Mouse (Mus musculus): ENCODE measurements around the gene Prpf3. TPM values are rescaled to one million over a fixed set of nuclear protein-coding genes. Genes with fewer than 3 reads are reported as not detected.
"Not testable (repeated sequence)": the region's sequence is repeated elsewhere in the genome, so short reads cannot be mapped to it uniquely, and the experiment has no call there.

Prpf3 gene
- polyA plus RNA-seq, 1 experiment from 2014 or later = 65.3 TPM

GRCm38 (mm10) chr3:95866071-95866470 is 10.4 kb upstream of the Prpf3 start:
- no peaks in the 10 kb centered on the region for H3K27me3 ChIP-seq (ENCODE audit: control insufficient read depth, insufficient read depth, low read length)
- H3K4me2 ChIP-seq = no peak overlapping the region
- no peaks in the 10 kb centered on the region; the same call in 1 of the 2 replicates for H3K9me3 ChIP-seq (ENCODE audit: control insufficient read depth, low read length)
- H3K27ac ChIP-seq (ENCODE audit: low read depth, low read length) = no peak overlapping the region
- H3K36me3 ChIP-seq (ENCODE audit: control insufficient read depth, insufficient read depth, low read length) = peaks cover 21% of the 10 kb centered on the region
- WGBS = 96% methylated on average over 5 of the region's 5 CpGs
- no peak overlapping the region for H3K4me3 ChIP-seq (ENCODE audit: low read depth, low read length)
- ATAC-seq (ENCODE audit: low FRiP score) (no peak), DNase-seq (ENCODE audit: low spot score, missing footprints) (no peak)
- peaks cover 5% of the 10 kb centered on the region; the same call in 1 of the 2 replicates for H3K4me1 ChIP-seq (ENCODE audit: control insufficient read depth, insufficient read depth, low read length)
- no peak overlapping the region for H3K9ac ChIP-seq (ENCODE audit: low read length)

- Histone ChIP-seq H3K9me3 (ENCODE audit: control insufficient read depth, low read length) (no peaks in the 10 kb centered on the region; the same call in 1 of the 2 replicates), H3K36me3 (ENCODE audit: control insufficient read depth, insufficient read depth, low read length) (peaks cover 21% of the 10 kb centered on the region), H3K27ac (ENCODE audit: low read depth, low read length) (no peak overlapping the region), H3K27me3 (ENCODE audit: control insufficient read depth, insufficient read depth, low read length) (no peaks in the 10 kb centered on the region), H3K9ac (ENCODE audit: low read length) (no peak overlapping the region), H3K4me1 (ENCODE audit: control insufficient read depth, insufficient read depth, low read length) (peaks cover under 1% of the 10 kb centered on the region; the same call in 1 of the 2 replicates), H3K4me3 (ENCODE audit: low read depth, low read length) (no peak overlapping the region), H3K4me2 (no peak overlapping the region)
- DNase-seq (ENCODE audit: low spot score, missing footprints) = no peak
- no peak for ATAC-seq (ENCODE audit: low FRiP score)
- WGBS = 92% methylated on average over 20 of the region's 20 CpGs
Measured at GRCm38 (mm10) chr3:95865571-95865970, 9.9 kb upstream of the Prpf3 start.

- ATAC-seq (ENCODE audit: low FRiP score) = no peak
- peaks cover 21% of the 10 kb centered on the region for H3K36me3 ChIP-seq (ENCODE audit: control insufficient read depth, insufficient read depth, low read length)
Measured at GRCm38 (mm10) chr3:95865050-95865449, 9.4 kb upstream of the Prpf3 start.

GRCm38 (mm10) chr3:95863578-95863977 is 7.9 kb upstream of the Prpf3 start:
- DNase-seq (ENCODE audit: low spot score, missing footprints) = no peak
- ATAC-seq (ENCODE audit: low FRiP score) = no peak
- Histone ChIP-seq H3K27ac (ENCODE audit: low read depth, low read length) (no peak overlapping the region), H3K9ac (ENCODE audit: low read length) (no peak overlapping the region), H3K4me1 (ENCODE audit: control insufficient read depth, insufficient read depth, low read length) (no peaks in the 10 kb centered on the region), H3K4me3 (ENCODE audit: low read depth, low read length) (no peak overlapping the region), H3K4me2 (no peak overlapping the region), H3K36me3 (ENCODE audit: control insufficient read depth, insufficient read depth, low read length) (peaks cover 13% of the 10 kb centered on the region), H3K27me3 (ENCODE audit: control insufficient read depth, insufficient read depth, low read length) (no peaks in the 10 kb centered on the region), H3K9me3 (ENCODE audit: control insufficient read depth, low read length) (no peaks in the 10 kb centered on the region; the same call in 1 of the 2 replicates)
- 79% methylated on average over 7 of the region's 7 CpGs for WGBS

More at GRCm38 (mm10) chr3:95865050-95865449, 9.4 kb upstream of the Prpf3 start:
- Histone ChIP-seq H3K4me2 (no peak overlapping the region), H3K9ac (ENCODE audit: low read length) (no peak overlapping the region), H3K27ac (ENCODE audit: low read depth, low read length) (no peak overlapping the region), H3K4me1 (ENCODE audit: control insufficient read depth, insufficient read depth, low read length) (no peaks in the 10 kb centered on the region), H3K4me3 (ENCODE audit: low read depth, low read length) (no peak overlapping the region), H3K27me3 (ENCODE audit: control insufficient read depth, insufficient read depth, low read length) (no peaks in the 10 kb centered on the region), H3K9me3 (ENCODE audit: control insufficient read depth, low read length) (no peaks in the 10 kb centered on the region; the same call in 1 of the 2 replicates)
- WGBS = 91% methylated on average over 5 of the region's 5 CpGs
- no peak for DNase-seq (ENCODE audit: low spot score, missing footprints)

DNA sequence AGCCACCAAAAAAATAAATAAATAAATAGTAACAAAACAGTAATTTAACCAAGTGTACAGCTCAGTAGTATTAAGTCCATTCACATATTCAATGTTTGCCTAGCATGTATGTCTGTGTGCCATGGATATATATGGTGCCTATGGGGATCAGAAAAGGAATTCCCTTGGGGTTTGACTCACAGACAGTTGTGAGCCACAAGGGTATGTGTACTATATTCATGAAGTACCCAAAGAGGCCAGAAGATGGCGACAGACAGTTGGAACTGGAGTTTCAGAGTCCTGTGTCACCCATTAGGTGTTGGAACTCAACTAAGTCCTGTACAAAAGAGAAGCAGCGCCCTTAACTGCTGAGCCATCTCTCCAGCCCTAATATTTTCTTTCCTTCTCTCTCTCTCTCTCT is 6.1 kb upstream of the Prpf3 start:
- H3K9ac ChIP-seq (ENCODE audit: low read length) = no peak overlapping the region
- 33% methylated on average over 2 of the region's 2 CpGs for WGBS
- 0 out of 2 replicates have a peak, but pooled peaks cover 7% of the 10 kb centered on the region for H3K36me3 ChIP-seq (ENCODE audit: control insufficient read depth, insufficient read depth, low read length)
- H3K27ac ChIP-seq (ENCODE audit: low read depth, low read length) = no peak overlapping the region
- no peak overlapping the region for H3K4me3 ChIP-seq (ENCODE audit: low read depth, low read length)
- H3K9me3 ChIP-seq (ENCODE audit: control insufficient read depth, low read length) = no peaks in the 10 kb centered on the region; the same call in 1 of the 2 replicates
- no peaks in the 10 kb centered on the region for H3K27me3 ChIP-seq (ENCODE audit: control insufficient read depth, insufficient read depth, low read length)
- H3K4me1 ChIP-seq (ENCODE audit: control insufficient read depth, insufficient read depth, low read length) = no peaks in the 10 kb centered on the region
- ATAC-seq (ENCODE audit: low FRiP score) (peak; percentile 65; the same call in 1 of the 2 replicates), DNase-seq (ENCODE audit: low spot score, missing footprints) (peak; percentile 95)
- no peak overlapping the region for H3K4me2 ChIP-seq

DNA sequence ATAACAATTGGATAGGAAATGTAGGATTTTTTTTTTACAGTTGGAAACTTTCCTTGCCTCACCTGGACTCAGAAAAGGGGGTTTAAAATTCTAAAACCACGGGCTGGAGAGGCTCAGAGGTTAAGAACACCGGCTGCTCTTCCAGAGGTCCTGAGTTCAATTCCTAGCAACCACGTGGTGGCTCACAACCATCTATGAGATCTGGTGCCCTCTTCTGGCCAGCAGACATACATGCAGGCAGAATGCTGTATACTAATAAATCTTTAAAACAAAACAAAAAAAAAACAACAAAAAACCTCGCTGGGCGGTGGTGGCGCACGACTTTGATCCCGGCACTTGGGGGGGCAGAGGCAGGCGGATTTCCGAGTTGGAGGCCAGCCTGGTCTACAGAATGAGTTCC is 5.5 kb upstream of the Prpf3 start:
- no peak for ATAC-seq (ENCODE audit: low FRiP score)
- Histone ChIP-seq H3K9me3 (ENCODE audit: control insufficient read depth, low read length) (no peaks in the 10 kb centered on the region; the same call in 1 of the 2 replicates), H3K4me2 (no peak overlapping the region), H3K4me1 (ENCODE audit: control insufficient read depth, insufficient read depth, low read length) (no peaks in the 10 kb centered on the region), H3K36me3 (ENCODE audit: control insufficient read depth, insufficient read depth, low read length) (0 out of 2 replicates have a peak, but pooled peaks cover 7% of the 10 kb centered on the region), H3K27ac (ENCODE audit: low read depth, low read length) (no peak overlapping the region), H3K4me3 (ENCODE audit: low read depth, low read length) (no peak overlapping the region), H3K9ac (ENCODE audit: low read length) (no peak overlapping the region), H3K27me3 (ENCODE audit: control insufficient read depth, insufficient read depth, low read length) (no peaks in the 10 kb centered on the region)
- DNase-seq (ENCODE audit: low spot score, missing footprints) = no peak
- WGBS = 74% methylated on average over 10 of the region's 10 CpGs

DNA sequence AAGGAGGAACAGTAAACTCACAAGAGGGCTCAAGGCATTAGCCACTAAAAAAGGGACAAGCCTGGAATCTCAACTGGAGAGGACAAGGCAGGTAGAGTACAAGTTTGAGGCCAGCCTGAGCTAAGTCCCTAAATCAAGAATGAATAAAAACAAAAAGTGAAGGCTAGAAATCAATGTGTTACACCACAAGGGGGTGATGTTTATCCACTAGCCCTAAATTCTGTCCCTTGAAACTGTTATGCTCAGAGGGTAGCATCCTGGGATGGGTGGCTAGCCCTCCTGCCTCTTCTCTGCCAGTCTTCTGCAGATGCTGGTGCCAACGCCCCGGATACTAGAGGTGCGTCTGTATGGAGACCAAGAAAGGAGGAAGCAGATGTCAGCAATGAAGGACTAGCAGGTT is 4.6 kb upstream of the Prpf3 start:
- Histone ChIP-seq H3K9me3 (ENCODE audit: control insufficient read depth, low read length) (no peaks in the 10 kb centered on the region; the same call in 1 of the 2 replicates), H3K9ac (ENCODE audit: low read length) (no peak overlapping the region), H3K27me3 (ENCODE audit: control insufficient read depth, insufficient read depth, low read length) (no peaks in the 10 kb centered on the region), H3K4me3 (ENCODE audit: low read depth, low read length) (no peak overlapping the region), H3K4me2 (no peak overlapping the region), H3K36me3 (ENCODE audit: control insufficient read depth, insufficient read depth, low read length) (0 out of 2 replicates have a peak, but pooled peaks cover 7% of the 10 kb centered on the region), H3K27ac (ENCODE audit: low read depth, low read length) (no peak overlapping the region), H3K4me1 (ENCODE audit: control insufficient read depth, insufficient read depth, low read length) (no peaks in the 10 kb centered on the region)
- DNase-seq (ENCODE audit: low spot score, missing footprints) (no peak), ATAC-seq (ENCODE audit: low FRiP score) (no peak)
- 88% methylated on average over 3 of the region's 3 CpGs for WGBS

DNA sequence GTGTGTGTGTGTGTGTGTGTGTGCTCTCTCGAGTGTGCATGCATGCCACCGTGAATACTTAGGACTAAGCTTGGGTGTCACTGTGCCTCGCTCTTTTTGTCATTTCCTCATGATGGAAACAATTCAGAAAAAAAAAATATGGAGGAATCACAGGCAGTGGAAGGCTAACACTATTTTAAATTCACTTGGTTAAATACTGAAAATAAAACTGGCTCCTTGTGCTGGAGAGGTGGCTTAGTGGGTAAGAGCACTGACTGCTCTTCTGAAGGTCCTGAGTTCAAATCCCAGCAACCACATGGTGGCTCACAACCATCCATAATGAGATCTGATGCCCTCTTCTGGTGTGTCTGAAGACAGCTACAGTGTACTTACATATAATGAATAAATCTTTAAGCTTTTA is 2.6 kb upstream of the Prpf3 start:
- H3K4me2 ChIP-seq; H3K9me3 ChIP-seq (ENCODE audit: control insufficient read depth, low read length); H3K4me3 ChIP-seq (ENCODE audit: low read depth, low read length); H3K27ac ChIP-seq (ENCODE audit: low read depth, low read length); DNase-seq (ENCODE audit: low spot score, missing footprints); H3K36me3 ChIP-seq (ENCODE audit: control insufficient read depth, insufficient read depth, low read length); H3K9ac ChIP-seq (ENCODE audit: low read length); ATAC-seq (ENCODE audit: low FRiP score); H3K27me3 ChIP-seq (ENCODE audit: control insufficient read depth, insufficient read depth, low read length); H3K4me1 ChIP-seq (ENCODE audit: control insufficient read depth, insufficient read depth, low read length): not testable (repeated sequence)
- WGBS = 93% methylated on average over 3 of the region's 3 CpGs

- 100% methylated on average over 1 of the region's 1 CpGs for WGBS
- not testable (repeated sequence) for H3K4me1 ChIP-seq (ENCODE audit: control insufficient read depth, insufficient read depth, low read length); H3K27ac ChIP-seq (ENCODE audit: low read depth, low read length); ATAC-seq (ENCODE audit: low FRiP score); H3K4me3 ChIP-seq (ENCODE audit: low read depth, low read length); DNase-seq (ENCODE audit: low spot score, missing footprints); H3K9ac ChIP-seq (ENCODE audit: low read length); H3K27me3 ChIP-seq (ENCODE audit: control insufficient read depth, insufficient read depth, low read length); H3K36me3 ChIP-seq (ENCODE audit: control insufficient read depth, insufficient read depth, low read length); H3K4me2 ChIP-seq; H3K9me3 ChIP-seq (ENCODE audit: control insufficient read depth, low read length)
Measured at GRCm38 (mm10) chr3:95857050-95857449, 1.4 kb upstream of the Prpf3 start.
